Mouse (Mus musculus) inflammation-experienced regulatory T-cells, adult 6 months (primary cell): ENCODE results near the gene Nmb. TPM values are rescaled to one million over a fixed set of nuclear protein-coding genes. Genes with fewer than 3 reads are reported as not detected.

Experiments used
- ATAC-seq: one replicate; pipeline ENCODE4 v1.8.0; 2017
- polyA plus RNA-seq, 3 experiments: library from polyadenylated mRNA; unstranded; fragments of 100-300 nt; shearing (Covaris generic); gene quantifications; one replicate each; pipeline ENCODE4 v1.2.1; 2017

Gene Nmb
- polyA plus RNA-seq, 3 experiments from 2014 or later, result 70.6 to 79.3 (median 79.1) TPM

DNA sequence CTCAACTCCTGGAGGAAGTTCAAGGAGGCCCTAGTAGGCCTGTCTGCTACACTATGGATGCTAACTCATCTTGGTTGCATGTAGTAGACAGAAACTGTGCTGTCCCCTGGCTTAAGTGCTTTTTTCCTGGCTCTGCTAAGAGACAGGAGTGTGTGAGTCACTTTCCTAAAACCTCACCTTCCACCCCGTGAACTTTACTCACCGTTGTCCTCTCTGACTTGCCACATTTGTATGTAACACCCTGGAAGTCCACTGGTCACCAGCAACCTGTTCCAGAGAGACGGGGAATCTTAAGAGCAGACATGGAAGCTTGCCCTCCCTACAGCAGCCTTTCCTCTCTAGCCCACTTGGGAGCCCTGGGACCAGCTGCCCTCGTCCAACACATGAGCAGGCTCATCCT is 7.2 kb downstream of the Nmb start:
- ATAC-seq, result no peak

DNA sequence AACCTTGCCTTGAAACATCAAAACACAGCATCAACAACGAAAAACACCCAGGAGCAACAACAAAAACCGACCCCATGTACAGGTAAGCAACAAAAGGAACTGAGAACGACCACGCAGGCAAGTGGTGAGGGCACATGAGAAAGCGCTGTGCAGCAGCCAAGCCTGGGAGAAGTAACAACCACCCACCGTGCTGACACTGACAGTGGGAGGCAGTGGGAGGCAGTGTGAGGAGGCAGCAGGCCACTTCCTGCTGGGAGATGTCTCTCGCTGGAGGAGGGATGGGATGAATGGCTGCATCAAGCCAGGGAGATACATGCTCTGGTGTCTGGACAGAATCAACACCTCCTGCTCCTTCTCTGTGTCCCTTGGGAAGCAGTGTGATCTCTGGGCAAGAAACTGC is 7.7 kb downstream of the Nmb start:
- no peak for ATAC-seq

GRCm38 (mm10) chr7:80894815-80895519 is 9.9 kb downstream of the Nmb start:
- ATAC-seq, result no peak

- ATAC-seq, result no peak
These were observed 10.7 kb downstream of the Nmb start for GRCm38 (mm10) chr7:80894196-80894595.

DNA sequence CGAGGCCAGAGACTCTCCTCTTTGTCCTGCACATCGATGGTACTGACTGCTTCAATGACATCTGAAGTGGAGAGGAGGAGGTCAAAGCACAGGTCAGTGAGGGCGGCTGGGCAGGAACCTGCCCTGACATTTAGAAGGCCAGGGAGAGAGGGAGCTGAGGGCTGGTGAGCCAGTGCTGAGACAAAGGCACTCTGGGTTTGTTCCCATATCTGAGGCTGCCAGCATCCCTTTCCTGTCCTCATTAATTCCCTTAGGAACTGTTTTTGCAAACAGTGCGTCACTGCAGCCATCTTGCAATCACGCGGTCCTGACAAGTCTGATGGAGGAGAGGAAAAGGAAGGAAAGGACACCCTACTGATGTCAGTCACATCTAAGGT is 11.1 kb downstream of the Nmb start:
- ATAC-seq, result no peak

DNA sequence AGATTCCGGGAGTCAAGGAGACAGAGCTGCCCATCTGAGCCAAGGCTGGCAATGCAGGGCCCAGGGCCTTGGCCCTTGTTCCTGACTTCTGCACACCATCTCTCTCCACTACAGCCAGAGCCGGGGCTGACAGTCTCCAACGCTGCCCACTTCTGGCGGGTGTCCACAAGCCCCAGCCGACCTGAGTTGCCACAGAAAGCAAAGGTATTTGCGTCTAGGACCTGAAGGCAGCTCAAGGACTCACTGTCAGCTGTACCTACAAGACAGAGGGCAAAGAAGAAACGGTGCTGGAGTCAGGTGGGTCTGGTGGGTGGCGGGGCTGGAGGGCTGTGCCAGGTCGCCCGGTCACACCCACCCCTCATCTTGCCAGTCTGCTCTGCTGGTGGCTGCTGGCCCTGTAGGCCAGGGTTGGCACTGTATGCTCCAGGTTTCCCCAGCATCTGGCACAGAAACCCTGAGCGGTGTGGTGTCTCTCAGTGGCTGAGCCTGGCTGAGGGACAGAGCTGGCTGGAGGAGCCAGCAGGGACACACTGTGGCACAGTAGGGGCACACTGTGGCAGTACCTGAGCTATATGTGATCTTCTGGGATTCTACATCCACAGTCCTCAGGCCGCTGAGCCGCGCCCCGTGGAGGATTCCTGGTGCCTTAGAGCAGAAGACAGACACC is 11.7 kb downstream of the Nmb start:
- ATAC-seq, result no peak

GRCm38 (mm10) chr7:80889841-80890241 is 15.0 kb downstream of the Nmb start:
- ATAC-seq, result peak; percentile 94

GRCm38 (mm10) chr7:80889021-80889511 is 15.8 kb downstream of the Nmb start:
- ATAC-seq, result peak; percentile 11

- no peak for ATAC-seq
These were observed 16.3 kb downstream of the Nmb start for GRCm38 (mm10) chr7:80888595-80888994.

GRCm38 (mm10) chr7:80885666-80886065 is 19.2 kb downstream of the Nmb start:
- ATAC-seq, result no peak

GRCm38 (mm10) chr7:80882830-80883505 is 21.9 kb downstream of the Nmb start:
- ATAC-seq, result peak; percentile 98

- ATAC-seq, result no peak
These were observed 29.1 kb downstream of the Nmb start for GRCm38 (mm10) chr7:80875727-80876126.

GRCm38 (mm10) chr7:80873631-80874030 is 31.2 kb downstream of the Nmb start:
- no peak for ATAC-seq

DNA sequence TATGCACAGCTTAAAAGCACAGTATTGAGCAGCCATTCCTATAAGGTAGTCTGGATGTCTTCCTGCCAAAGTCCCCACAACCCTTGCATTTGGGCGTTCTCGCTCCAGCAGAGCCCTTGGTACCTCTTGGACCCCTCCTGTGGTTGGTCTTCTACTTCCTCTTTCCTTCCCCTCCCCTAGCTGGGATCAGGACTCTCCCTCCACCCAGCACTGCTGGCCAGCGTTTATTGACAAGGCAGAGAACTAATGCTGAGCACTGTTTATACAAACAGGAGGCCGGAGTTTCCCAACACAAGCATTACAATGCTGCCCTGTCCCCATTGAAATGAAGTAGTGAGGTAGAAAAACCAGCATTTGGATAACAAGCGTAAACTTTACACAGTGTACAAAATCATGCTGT is 31.8 kb downstream of the Nmb start:
- ATAC-seq, result no peak

- no peak for ATAC-seq
These were observed 36.2 kb downstream of the Nmb start for GRCm38 (mm10) chr7:80868686-80869085.

GRCm38 (mm10) chr7:80866514-80867147 is 38.2 kb downstream of the Nmb start:
- ATAC-seq, result no peak

GRCm38 (mm10) chr7:80865521-80865920 is 39.4 kb downstream of the Nmb start:
- peak; percentile 20 for ATAC-seq

- ATAC-seq, result peak; percentile 77
These were observed 40.0 kb downstream of the Nmb start for GRCm38 (mm10) chr7:80864831-80865230.

DNA sequence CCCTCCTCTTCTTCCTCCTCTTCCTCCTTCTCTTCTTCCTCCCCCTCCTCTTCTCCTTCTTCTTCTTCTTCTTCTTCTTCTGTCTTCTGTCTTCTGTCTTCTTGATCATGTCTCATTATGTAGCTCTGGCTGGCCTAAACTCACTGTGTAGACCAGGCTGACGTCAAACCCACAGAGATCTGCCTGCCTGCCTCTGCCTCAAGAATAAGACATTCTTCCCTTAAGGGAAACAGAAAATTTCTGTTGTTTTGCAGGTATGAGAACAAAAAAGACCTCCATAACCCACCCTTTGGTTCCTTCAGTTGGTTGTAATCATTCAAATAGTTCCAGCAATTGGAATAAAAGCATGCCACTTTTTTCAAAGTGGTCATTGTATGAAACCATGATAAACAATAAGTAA is 40.7 kb downstream of the Nmb start:
- ATAC-seq, result no peak

GRCm38 (mm10) chr7:80863520-80863919 is 41.4 kb downstream of the Nmb start:
- ATAC-seq, result no peak

DNA sequence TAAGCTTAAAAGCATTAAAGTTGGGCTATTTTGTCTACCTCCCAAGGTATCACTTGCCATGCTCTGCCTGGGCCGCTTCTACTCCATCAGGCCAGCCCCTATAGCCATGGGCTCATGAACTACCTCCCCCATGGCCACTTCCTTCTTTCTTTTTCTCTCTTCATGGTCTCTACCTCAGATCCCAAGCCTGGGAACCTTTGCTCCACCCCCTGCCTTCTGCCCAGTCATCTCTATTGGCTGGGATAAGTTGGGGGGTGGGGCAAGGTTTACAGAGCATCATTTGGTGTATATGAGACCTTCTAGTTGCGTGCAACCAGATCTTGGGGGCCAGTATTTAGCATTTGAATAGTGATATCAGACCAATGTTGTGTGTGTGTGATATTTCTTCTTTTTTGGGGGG is 42.4 kb downstream of the Nmb start:
- no peak for ATAC-seq

GRCm38 (mm10) chr7:80860729-80861274 is 44.1 kb downstream of the Nmb start, which contains the start of gene Zscan2:
TSS of gene Zscan2 (plus strand) at chr7:80860920.
- peak; percentile 80 for ATAC-seq

- peak; percentile 47 for ATAC-seq
These were observed 44.6 kb downstream of the Nmb start for GRCm38 (mm10) chr7:80860227-80860626.
